Mouse (Mus musculus): Measurements from ENCODE around the gene Scn3a. TPM values are rescaled to one million over a fixed set of nuclear protein-coding genes. Genes with fewer than 3 reads are reported as not detected.
"Not testable (repeated sequence)": the region's sequence is repeated elsewhere in the genome, so short reads cannot be mapped to it uniquely, and the experiment has no call there.

Gene Scn3a
- total RNA-seq, 1 experiment: 8.5 TPM

DNA sequence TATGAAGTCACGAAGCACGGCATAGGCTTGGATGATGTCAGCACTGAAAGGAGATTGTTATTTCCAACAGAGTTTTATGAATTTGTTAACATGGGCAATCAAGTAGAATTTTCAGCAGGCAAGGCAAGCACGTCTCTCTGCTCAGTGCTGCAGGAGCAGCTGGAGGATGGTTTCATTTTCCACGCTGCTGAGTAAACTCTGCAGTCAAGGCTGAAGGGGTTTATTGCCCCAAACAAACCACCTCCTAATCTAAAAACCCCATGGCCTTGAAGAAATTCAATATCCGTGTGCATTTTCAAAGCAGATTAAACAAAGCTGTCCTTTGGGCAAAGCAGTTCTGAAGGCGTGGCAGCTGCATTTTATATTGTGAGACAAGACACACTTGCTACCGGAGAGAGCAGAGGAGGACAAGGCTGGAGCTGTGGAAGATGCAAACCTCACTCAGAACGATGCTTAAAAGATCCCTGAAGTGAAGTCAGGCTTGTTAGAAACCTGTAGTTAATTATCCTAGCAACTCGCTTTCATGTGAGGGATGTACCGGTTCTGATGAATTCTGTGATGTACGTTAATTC lies 96.0 kb downstream of the Scn3a start:
- TF ChIP-seq HCFC1 (IDR thresholded peaks at IDR 0.05; ENCODE audit: borderline replicate concordance, insufficient read depth, low read length) (no peak), CHD2 (IDR thresholded peaks at IDR 0.05; ENCODE audit: low read depth, low read length) (no peak), MAFK (IDR thresholded peaks at IDR 0.05; ENCODE audit: insufficient read depth, low read depth, low read length) (no peak), ZC3H11A (IDR thresholded peaks at IDR 0.05; ENCODE audit: borderline replicate concordance, low read depth, low read length) (no peak), ZNF384 (IDR thresholded peaks at IDR 0.05; ENCODE audit: low read depth, low read length) (no peak)
- Histone ChIP-seq H3K36me3 (ENCODE audit: control insufficient read depth, insufficient read depth, low read length, poor library complexity, severe bottlenecking) (no peaks in the 10 kb centered on the region), H3K9me3 (ENCODE audit: control insufficient read depth, insufficient read depth, low read depth, low read length) (no peaks in the 10 kb centered on the region), H3K9ac (ENCODE audit: insufficient read depth, low read depth, low read length, poor library complexity, severe bottlenecking) (no peak overlapping the region), H3K4me3 (ENCODE audit: insufficient read depth in 1 of 2, low read depth in 1 of 2, low read length in 2 of 2, poor library complexity in 1 of 2, severe bottlenecking in 1 of 2) (no peak overlapping the region), H3K4me1 (ENCODE audit: control insufficient read depth in 2 of 2, insufficient read depth in 2 of 2, low read length in 2 of 2, poor library complexity in 1 of 2) (no peaks in the 10 kb centered on the region), H3K27ac (ENCODE audit: insufficient read depth, low read depth, low read length, poor library complexity, severe bottlenecking) (no peak overlapping the region)
- in situ Hi-C loops (cut with MboI; ENCODE audit: low sequenced_read_pairs in 2 of 2, unreplicated experiment in 2 of 2): no loop called here
- no peak for DNase-seq (ENCODE audit: low read depth, low spot score)

- no peak overlapping the region for H3K27ac ChIP-seq (ENCODE audit: insufficient read depth, low read depth, low read length, poor library complexity, severe bottlenecking)
- DNase-seq (ENCODE audit: low read depth, low spot score): no peak
- H3K9ac ChIP-seq (ENCODE audit: insufficient read depth, low read depth, low read length, poor library complexity, severe bottlenecking): no peak overlapping the region
- no peaks in the 10 kb centered on the region for H3K36me3 ChIP-seq (ENCODE audit: control insufficient read depth, insufficient read depth, low read length, poor library complexity, severe bottlenecking)
- no peaks in the 10 kb centered on the region; a peak in 1 of 4 replicates for H3K4me1 ChIP-seq (ENCODE audit: control insufficient read depth in 2 of 2, insufficient read depth in 2 of 2, low read length in 2 of 2, poor library complexity in 1 of 2)
- in situ Hi-C loops (cut with MboI; ENCODE audit: low sequenced_read_pairs in 2 of 2, unreplicated experiment in 2 of 2): no loop called here
- TF ChIP-seq ZC3H11A (IDR thresholded peaks at IDR 0.05; ENCODE audit: borderline replicate concordance, low read depth, low read length) (no peak), HCFC1 (IDR thresholded peaks at IDR 0.05; ENCODE audit: borderline replicate concordance, insufficient read depth, low read length) (no peak), CHD2 (IDR thresholded peaks at IDR 0.05; ENCODE audit: low read depth, low read length) (no peak), ZNF384 (IDR thresholded peaks at IDR 0.05; ENCODE audit: low read depth, low read length) (no peak), MAFK (IDR thresholded peaks at IDR 0.05; ENCODE audit: insufficient read depth, low read depth, low read length) (no peak)
- no peak overlapping the region for H3K4me3 ChIP-seq (ENCODE audit: insufficient read depth in 1 of 2, low read depth in 1 of 2, low read length in 2 of 2, poor library complexity in 1 of 2, severe bottlenecking in 1 of 2)
- H3K9me3 ChIP-seq (ENCODE audit: control insufficient read depth, insufficient read depth, low read depth, low read length): no peaks in the 10 kb centered on the region
These were observed 101.7 kb downstream of the Scn3a start for GRCm38 (mm10) chr2:65465694-65466093.

DNA sequence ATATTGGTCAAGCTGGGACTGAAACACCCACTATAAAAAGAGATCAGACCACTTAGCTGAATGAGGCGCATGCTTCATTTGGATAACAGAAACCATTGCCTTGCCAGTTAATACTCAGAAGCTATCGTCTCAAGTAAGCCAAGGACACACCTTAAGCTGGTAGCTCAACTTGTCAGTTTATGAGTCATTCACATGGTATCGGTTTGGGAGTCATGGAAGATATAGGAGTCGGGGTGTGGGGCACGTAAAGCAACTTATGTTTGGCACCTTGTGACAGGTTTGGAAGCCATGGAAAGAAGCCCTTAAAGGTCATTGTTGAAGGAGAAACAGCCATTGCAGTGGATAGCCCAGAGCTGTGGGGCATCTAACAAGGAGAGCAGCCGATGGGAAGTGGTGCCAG lies 113.7 kb downstream of the Scn3a start:
- Histone ChIP-seq H3K9ac (ENCODE audit: insufficient read depth, low read depth, low read length, poor library complexity, severe bottlenecking) (no peak overlapping the region), H3K27ac (ENCODE audit: insufficient read depth, low read depth, low read length, poor library complexity, severe bottlenecking) (no peak overlapping the region; the same call in 1 of the 2 replicates)
- in situ Hi-C loops (cut with MboI; ENCODE audit: low sequenced_read_pairs in 2 of 2, unreplicated experiment in 2 of 2): no loop called here

DNA sequence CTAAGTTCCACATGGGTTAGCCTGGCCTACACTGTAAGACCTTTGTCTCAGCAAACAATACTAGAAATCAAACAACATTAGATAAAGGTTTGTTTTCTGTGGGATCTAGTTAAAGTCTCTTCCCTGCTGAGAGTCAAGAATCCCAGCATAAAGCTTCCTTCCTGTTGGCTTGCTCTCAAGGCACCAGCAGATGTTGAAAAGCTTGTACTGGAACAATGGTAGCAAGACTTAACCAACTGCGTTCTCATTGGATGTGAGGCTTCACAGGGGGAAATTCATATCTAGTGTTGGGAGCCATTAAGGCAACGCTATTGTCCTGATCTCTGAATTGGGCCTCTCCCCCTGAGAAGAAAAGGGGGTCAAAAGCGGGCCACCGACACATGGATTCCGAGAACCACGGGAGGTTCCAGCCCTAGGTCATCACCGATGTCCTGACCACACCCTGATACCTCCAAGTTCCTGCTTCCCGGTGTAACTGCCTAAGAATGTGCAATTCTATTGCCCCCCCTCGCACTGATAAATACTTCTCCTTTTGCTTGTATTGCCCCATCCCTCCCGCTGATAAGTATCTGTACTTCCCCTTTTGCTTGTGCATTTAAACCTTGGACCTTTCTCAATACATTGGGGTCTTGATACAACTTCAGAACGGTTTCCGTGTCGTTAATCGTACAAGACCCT lies 115.9 kb downstream of the Scn3a start:
- H3K9ac ChIP-seq (ENCODE audit: insufficient read depth, low read depth, low read length, poor library complexity, severe bottlenecking); in situ Hi-C loops (cut with MboI; ENCODE audit: low sequenced_read_pairs in 2 of 2, unreplicated experiment in 2 of 2); H3K36me3 ChIP-seq (ENCODE audit: control insufficient read depth, insufficient read depth, low read length, poor library complexity, severe bottlenecking); H3K9me3 ChIP-seq (ENCODE audit: control insufficient read depth, insufficient read depth, low read depth, low read length); H3K4me3 ChIP-seq (ENCODE audit: insufficient read depth in 1 of 2, low read depth in 1 of 2, low read length in 2 of 2, poor library complexity in 1 of 2, severe bottlenecking in 1 of 2); DNase-seq (ENCODE audit: low read depth, low spot score); H3K27ac ChIP-seq (ENCODE audit: insufficient read depth, low read depth, low read length, poor library complexity, severe bottlenecking); H3K4me1 ChIP-seq (ENCODE audit: control insufficient read depth in 2 of 2, insufficient read depth in 2 of 2, low read length in 2 of 2, poor library complexity in 1 of 2): not testable (repeated sequence)

More for the DNA sequence above, 113.7 kb downstream of the Scn3a start:
- H3K4me3 ChIP-seq (ENCODE audit: insufficient read depth in 1 of 2, low read depth in 1 of 2, low read length in 2 of 2, poor library complexity in 1 of 2, severe bottlenecking in 1 of 2): no peak overlapping the region
- no peaks in the 10 kb centered on the region for H3K9me3 ChIP-seq (ENCODE audit: control insufficient read depth, insufficient read depth, low read depth, low read length)
- no peaks in the 10 kb centered on the region for H3K36me3 ChIP-seq (ENCODE audit: control insufficient read depth, insufficient read depth, low read length, poor library complexity, severe bottlenecking)
- H3K4me1 ChIP-seq (ENCODE audit: control insufficient read depth in 2 of 2, insufficient read depth in 2 of 2, low read length in 2 of 2, poor library complexity in 1 of 2): peaks cover 3 to 4% of the 10 kb centered on the region in 2 experiments; a peak in 3 of 4 replicates
- no peak for DNase-seq (ENCODE audit: low read depth, low spot score)
- no peak for TF ChIP-seq ZC3H11A (IDR thresholded peaks at IDR 0.05; ENCODE audit: borderline replicate concordance, low read depth, low read length)
- TF ChIP-seq ZNF384 (IDR thresholded peaks at IDR 0.05; ENCODE audit: low read depth, low read length): no peak
- TF ChIP-seq MAFK (IDR thresholded peaks at IDR 0.05; ENCODE audit: insufficient read depth, low read depth, low read length): no peak
- TF ChIP-seq CHD2 (IDR thresholded peaks at IDR 0.05; ENCODE audit: low read depth, low read length): no peak
- no peak for TF ChIP-seq HCFC1 (IDR thresholded peaks at IDR 0.05; ENCODE audit: borderline replicate concordance, insufficient read depth, low read length)
